Mouse (Mus musculus) stomach, embryonic 14.5 days (tissue): ENCODE results near the gene Dlx4. TPM values are rescaled to one million over a fixed set of nuclear protein-coding genes. Genes with fewer than 3 reads are reported as not detected.

Experiments
- ATAC-seq: fragments of 200-750 bp; cut with Nextera tagmentation; 2 replicates; pipeline ENCODE4 v1.8.0; 2017; ENCODE audit warnings: low read depth, moderate TSS enrichment; ENCODE audit not compliant: insufficient number of reproducible peaks, insufficient read depth, low FRiP score
- H3K27ac ChIP-seq: fragments of 300-500 bp; sonication (generic); 2 replicates; pipeline ENCODE4 v1.5.1; 2014; ENCODE audit warnings: mild to moderate bottlenecking, low read length, moderate library complexity, mixed read lengths
- H3K27me3 ChIP-seq: fragments of 300-500 bp; sonication (generic); 2 replicates; pipeline ENCODE4 v1.6.1; 2014; ENCODE audit warnings: low read length, control low read depth, mixed read lengths; ENCODE audit not compliant: control insufficient read depth, insufficient read depth
- H3K36me3 ChIP-seq: fragments of 300-500 bp; sonication (generic); 2 replicates; pipeline ENCODE4 v1.6.1; 2014; ENCODE audit warnings: mild to moderate bottlenecking, control low read depth, low read length, moderate library complexity, mixed read lengths; ENCODE audit not compliant: control insufficient read depth, insufficient read depth
- H3K4me1 ChIP-seq: fragments of 300-500 bp; sonication (generic); 2 replicates; pipeline ENCODE4 v1.6.1; 2014; ENCODE audit warnings: low read length, control low read depth, mixed read lengths; ENCODE audit not compliant: control insufficient read depth, insufficient read depth
- H3K4me2 ChIP-seq: fragments of 300-500 bp; sonication (generic); replicated peaks from 2 replicates; pipeline ENCODE4 v1.6.1; 2014; ENCODE audit warnings: low read depth, low read length, control low read depth
- H3K4me3 ChIP-seq: fragments of 300-500 bp; sonication (generic); 2 replicates; pipeline ENCODE4 v1.5.1; 2014; ENCODE audit warnings: low read depth, low read length, control low read depth
- H3K9ac ChIP-seq: fragments of 300-500 bp; sonication (generic); replicated peaks from 2 replicates; pipeline ENCODE4 v1.6.1; 2014; ENCODE audit warnings: low read depth, mild to moderate bottlenecking, control low read depth, low read length, moderate library complexity, mixed read lengths
- H3K9me3 ChIP-seq: fragments of 300-500 bp; sonication (generic); 2 replicates; pipeline ENCODE4 v1.6.1; 2016; ENCODE audit warnings: low read depth, low read length, control low read depth; ENCODE audit not compliant: control insufficient read depth
- whole genome bisulfite sequencing: fragments of 180-500 bp; shearing (Covaris S2); extraction: QIAGEN DNeasy Blood & Tissue Kit; methylation state at CpG from one replicate; pipeline ENCODE4 v1.1.7; 2014; 5-methylcytosine and 5-hydroxymethylcytosine counted together
- polyA plus RNA-seq: library from polyadenylated mRNA; unstranded; fragments of >200 nt; fragmentation: Nextera tagmentation; extraction: Ambion mirVana; gene quantifications from 2 replicates; pipeline ENCODE4 v1.2.1, GENCODE M21; 2014

Dlx4 gene
- polyA plus RNA-seq, 1 experiment from 2014 or later = 0.52 TPM

DNA sequence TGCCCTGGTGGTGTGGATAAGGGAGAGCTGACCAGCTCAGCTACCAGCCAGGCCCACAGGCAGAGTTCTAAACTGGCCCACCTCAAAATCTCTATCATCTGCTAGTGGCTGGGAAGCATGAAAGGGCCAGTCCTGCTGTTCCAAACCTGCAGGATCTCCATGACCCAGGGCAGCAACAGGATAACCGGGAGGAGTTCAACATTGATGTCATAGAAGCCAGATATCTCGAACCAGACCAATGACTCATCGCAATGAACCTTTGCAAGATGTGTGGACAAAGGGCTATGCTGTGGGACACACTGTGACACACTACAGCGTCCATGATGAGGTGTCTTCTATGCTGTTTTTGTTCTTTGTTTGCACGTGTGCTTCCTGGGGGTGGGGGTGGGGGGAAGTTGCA, 53.0 kb downstream of the Dlx4 start:
- WGBS = 65% methylated on average over 5 of the region's 5 CpGs
- Histone ChIP-seq H3K27me3 (no peaks in the 10 kb centered on the region), H3K4me2 (no peak overlapping the region), H3K36me3 (no peaks in the 10 kb centered on the region), H3K4me1 (peaks cover 24% of the 10 kb centered on the region), H3K4me3 (no peak overlapping the region), H3K9me3 (no peaks in the 10 kb centered on the region), H3K9ac (no peak overlapping the region), H3K27ac (no peak overlapping the region)
- ATAC-seq = no peak

Other genes starting within 250 kb of the Dlx4 start
- 1,157 and 1,247 TPM in 2 replicates for gene Col1a1, start 210.0 kb downstream of the Dlx4 start, polyA plus RNA-seq
- gene Hils1, start 178.7 kb downstream of the Dlx4 start, polyA plus RNA-seq = not detected in 2 replicates
- 0.30 and 0.46 TPM in 2 replicates for gene Sgca, start 169.9 kb downstream of the Dlx4 start, polyA plus RNA-seq
- gene Ppp1r9b, start 155.2 kb downstream of the Dlx4 start, polyA plus RNA-seq = 13.5 and 14.4 TPM in 2 replicates
- 22.8 and 24.5 TPM in 2 replicates for gene Samd14, start 136.4 kb downstream of the Dlx4 start, polyA plus RNA-seq
- gene Pdk2, start 104.9 kb downstream of the Dlx4 start, polyA plus RNA-seq = 34.1 and 35.8 TPM in 2 replicates
- gene Itga3, start 69.5 kb downstream of the Dlx4 start, polyA plus RNA-seq = 21.5 and 23.3 TPM in 2 replicates
- gene Dlx3, start 26.1 kb downstream of the Dlx4 start, polyA plus RNA-seq = 3.1 and 4.5 TPM in 2 replicates
- 0.48 TPM in 1 of 2 replicates, not detected in the other for gene Tac4, start 115.3 kb upstream of the Dlx4 start, polyA plus RNA-seq
- gene Kat7, start 164.0 kb upstream of the Dlx4 start, polyA plus RNA-seq = 60.8 and 63.1 TPM in 2 replicates
- 14.3 and 15.7 TPM in 2 replicates for gene Fam117a, start 190.8 kb upstream of the Dlx4 start, polyA plus RNA-seq
- 91.0 and 98.1 TPM in 2 replicates for gene Slc35b1, start 238.4 kb upstream of the Dlx4 start, polyA plus RNA-seq